Mouse (Mus musculus) 3134 (cell line): ENCODE results near the gene Gm21698.
"Not testable (repeated sequence)": the region's sequence is repeated elsewhere in the genome, so short reads cannot be mapped to it uniquely, and the experiment has no call there.

Source experiments
- DNase-seq: peaks from one replicate; pipeline ENCODE4 v3.0.0-alpha.2; 2011; ENCODE audit warnings: low spot score; ENCODE audit not compliant: insufficient read length; ENCODE audit errors: extremely low read depth

The Gm21698 gene

GRCm38 (mm10) chr5:25988550-25988949 lies at the start of gene Gm21698:
Gm21698 (minus strand) TSS chr5:25988650.
- not testable (repeated sequence) for DNase-seq

- not testable (repeated sequence) for DNase-seq
Measured at GRCm38 (mm10) chr5:26022816-26023215, 34.4 kb upstream of the Gm21698 start, which contains the start of gene Gm5862. Gm5862 (minus strand) TSS chr5:26022916.

GRCm38 (mm10) chr5:26007697-26008096 lies 19.2 kb upstream of the Gm21698 start:
- not testable (repeated sequence) for DNase-seq

- DNase-seq: peak; percentile 1
Measured at GRCm38 (mm10) chr5:26006937-26007695, 18.7 kb upstream of the Gm21698 start.

DNA sequence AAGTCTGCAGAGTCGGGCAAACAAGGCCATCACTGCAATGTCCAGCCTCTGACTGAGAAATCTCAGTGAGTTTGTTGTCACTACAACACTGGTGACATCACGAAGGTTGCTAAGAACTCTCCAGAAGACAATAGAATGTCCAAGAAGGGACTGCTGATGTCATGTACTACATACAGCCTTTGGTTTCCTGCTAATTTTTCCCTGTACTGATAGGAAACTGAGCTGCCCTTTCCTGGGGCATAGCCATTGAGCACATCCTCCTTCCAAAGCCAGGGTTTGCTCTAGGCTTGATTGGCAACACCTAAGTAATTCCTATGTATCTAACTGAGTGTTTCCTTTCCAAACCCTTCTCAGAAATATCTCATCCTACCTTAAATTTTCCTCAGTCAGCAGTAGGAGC lies 16.2 kb upstream of the Gm21698 start, which contains the start of gene Gm1979:
Gene Gm1979 (minus strand): TSS at position 101 of the 400 bp plus-strand sequence.
- not testable (repeated sequence) for DNase-seq

GRCm38 (mm10) chr5:25972563-25972962 lies 15.9 kb downstream of the Gm21698 start, which contains the start of gene Gm21680:
Gm21680 (minus strand) TSS chr5:25972663.
- DNase-seq: not testable (repeated sequence)

- not testable (repeated sequence) for DNase-seq
Measured at GRCm38 (mm10) chr5:25957050-25957449, 31.4 kb downstream of the Gm21698 start.

DNA sequence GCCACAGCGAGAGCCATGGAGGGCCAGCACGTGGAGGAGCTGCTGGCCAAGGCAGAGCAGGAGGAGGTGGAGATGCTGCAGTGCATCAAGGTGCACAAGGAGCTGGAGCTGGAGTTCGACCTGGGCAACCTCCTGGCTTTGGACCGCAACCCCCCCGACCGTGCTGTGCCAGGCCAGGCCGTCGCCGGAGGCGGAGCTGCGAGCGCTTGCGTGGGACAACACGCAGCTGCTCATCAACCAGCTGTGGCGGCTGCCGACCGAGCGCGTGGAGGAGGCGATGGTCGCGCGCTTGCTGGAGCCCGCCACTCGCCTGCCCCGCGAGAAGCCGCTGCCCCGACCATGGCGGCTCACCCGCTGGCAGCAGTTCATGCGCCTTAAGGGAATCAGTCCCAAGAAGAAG lies 31.8 kb downstream of the Gm21698 start:
- not testable (repeated sequence) for DNase-seq

GRCm38 (mm10) chr5:25954317-25954716 lies 34.1 kb downstream of the Gm21698 start, which contains the start of gene Gm21671:
Gm21671 (minus strand) TSS chr5:25954417.
- not testable (repeated sequence) for DNase-seq

GRCm38 (mm10) chr5:25945391-25945790 lies 43.1 kb downstream of the Gm21698 start:
- not testable (repeated sequence) for DNase-seq

DNA sequence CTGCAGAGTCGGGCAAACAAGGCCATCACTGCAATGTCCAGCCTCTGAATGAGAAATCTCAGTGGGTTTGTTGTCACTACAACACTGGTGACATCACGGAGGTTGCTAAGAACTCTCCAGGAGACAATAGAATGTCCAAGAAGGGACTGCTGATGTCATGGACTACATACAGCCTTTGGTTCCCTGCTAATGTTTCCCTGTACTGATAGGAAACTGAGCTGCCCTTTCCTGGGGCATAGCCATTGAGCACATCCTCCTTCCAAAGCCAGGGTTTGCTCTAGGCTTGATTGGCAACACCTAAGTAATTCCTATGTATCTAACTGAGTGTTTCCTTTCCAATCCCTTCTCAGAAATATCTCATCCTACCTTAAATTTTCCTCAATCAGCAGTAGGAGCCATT lies 46.2 kb downstream of the Gm21698 start, which contains the start of gene Gm21663:
Gene Gm21663 (minus strand): TSS at position 101 of the 400 bp plus-strand sequence.
- DNase-seq: not testable (repeated sequence)
